Mouse (Mus musculus): ENCODE measurements around the gene Fras1.

Gene Fras1

DNA sequence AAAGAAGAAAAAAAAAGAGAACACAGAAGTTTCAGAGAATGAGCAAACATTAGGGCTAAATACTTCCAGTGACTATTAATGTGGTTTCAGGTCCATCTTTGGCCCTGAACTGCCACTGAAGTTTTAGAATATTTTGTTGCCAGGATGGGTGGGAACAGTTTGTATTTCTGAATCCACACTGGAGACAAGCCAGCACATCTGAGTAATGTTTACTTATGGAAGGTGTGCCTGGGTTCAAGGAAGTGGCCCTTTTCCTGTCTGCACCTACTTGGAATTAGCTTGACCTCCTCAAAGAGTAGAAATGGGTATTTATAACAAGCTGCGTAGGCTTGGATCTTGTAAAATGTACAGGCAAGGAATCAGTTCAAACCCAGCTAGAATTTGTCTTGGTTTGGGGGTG is 422.0 kb downstream of the Fras1 start:
- no peak for DNase-seq

DNA sequence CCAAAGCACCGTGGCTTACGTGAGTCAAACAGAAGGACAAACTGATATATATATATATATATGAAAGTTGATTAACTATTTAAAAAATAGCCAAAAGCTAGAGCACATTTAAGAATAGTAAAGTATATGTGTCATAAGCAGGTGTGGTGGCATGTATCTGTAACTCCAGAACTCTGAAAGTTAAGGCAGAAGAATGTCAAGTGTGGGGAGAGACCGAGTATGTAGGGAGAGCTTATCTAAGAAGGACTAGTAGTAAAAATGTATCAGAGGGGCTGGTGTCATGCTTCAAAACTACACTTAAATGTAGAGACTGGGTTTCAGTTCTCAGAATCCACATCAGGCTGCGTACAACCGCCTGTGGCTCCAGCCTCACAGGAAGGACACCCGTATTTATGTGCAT is 423.7 kb downstream of the Fras1 start:
- DNase-seq: no peak

DNA sequence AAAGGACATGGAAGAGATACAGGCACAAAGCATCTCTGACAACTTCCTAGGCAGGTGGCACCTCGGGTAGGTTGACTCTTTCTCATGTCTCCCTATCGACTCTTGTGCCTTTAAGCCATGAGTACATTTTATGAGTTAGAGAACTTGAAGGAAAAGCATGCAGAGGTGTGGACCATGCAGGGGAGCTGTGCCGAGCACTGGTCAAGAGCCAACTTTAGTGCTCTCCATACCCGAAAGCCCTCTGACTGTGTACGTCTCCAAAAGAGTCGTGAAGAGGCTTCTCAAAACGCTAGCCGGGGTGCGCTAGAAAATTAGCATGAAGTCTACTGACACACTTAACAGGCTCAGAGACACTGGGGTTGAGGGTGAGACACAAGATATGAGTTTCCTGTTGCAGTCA is 425.4 kb downstream of the Fras1 start:
- no peak for DNase-seq

DNA sequence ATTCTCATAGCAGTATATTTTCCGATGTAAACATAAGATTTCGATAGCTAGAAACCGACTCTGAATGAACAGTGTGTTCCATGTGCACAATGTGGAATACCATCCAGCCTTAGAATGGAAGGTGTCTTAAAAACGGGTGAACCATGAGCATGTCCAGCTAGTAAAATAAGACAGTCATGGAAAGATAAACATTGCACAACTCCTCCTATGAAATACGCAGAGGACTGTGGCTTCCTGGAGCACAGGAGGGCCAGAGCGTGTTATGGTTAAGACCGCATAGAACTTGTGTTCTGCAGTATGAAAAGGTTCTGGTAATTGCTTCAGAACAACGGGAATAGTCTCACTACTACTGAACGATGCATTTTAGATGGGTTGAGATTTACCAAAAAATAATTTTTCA is 426.2 kb downstream of the Fras1 start:
- no peak for DNase-seq

DNA sequence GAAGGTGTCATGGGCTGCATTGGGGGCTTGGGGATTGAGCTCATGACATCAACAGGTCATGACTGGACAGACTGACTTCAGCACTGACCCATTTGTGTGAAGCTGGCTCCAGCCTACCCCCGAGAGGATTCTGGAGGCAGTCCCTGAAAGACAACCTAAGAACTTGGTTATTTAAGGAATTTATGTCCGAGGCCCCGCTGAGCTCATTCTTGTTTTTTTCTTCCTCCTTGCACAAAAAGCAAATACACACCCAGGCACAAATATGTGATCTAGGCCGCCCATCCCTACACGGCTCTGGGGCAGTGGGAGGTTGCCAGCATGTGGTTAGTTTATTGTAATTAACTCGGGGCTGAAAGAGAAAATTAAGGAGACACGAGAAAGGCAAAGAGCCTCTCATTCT is 428.4 kb downstream of the Fras1 start:
- no peak for DNase-seq

DNA sequence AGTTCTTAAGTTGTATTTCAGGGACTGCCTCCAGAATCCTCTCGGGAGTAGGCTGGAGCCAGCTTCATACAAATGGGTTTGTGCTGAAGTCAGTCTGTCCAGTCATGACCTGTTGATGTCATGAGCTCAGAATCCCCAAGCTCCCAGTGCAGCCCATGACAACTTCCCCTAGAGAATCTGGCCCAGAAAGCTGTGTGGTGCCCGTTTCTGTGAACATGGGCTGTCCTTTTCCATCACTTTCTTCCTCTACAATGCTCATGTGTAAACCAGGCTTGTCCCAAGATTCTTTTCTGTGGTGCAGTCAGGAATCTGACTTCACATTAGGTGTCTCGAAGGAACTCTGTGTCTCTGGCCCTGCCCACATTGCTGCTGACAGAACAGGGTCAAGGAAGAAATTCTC is 429.3 kb downstream of the Fras1 start:
- DNase-seq: no peak

DNA sequence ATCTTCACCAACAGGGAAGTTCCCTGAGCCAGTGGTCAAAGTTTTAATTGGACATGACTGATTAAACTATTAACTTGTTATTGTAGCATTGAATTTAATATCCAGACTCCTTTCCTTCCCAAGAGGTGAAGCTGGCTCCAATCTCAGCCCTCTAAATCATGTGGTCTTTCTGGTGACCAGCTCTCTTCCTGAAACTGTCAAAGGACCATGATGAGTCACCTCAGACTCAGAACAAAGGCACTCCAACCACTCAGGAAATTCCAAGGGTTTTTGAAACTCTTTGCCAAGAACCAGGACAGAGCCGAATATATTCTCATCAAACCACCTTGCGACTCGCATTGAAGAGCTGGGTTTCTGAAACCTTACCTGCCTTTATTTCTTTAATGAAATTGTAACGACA is 430.5 kb downstream of the Fras1 start:
- no peak for DNase-seq

DNA sequence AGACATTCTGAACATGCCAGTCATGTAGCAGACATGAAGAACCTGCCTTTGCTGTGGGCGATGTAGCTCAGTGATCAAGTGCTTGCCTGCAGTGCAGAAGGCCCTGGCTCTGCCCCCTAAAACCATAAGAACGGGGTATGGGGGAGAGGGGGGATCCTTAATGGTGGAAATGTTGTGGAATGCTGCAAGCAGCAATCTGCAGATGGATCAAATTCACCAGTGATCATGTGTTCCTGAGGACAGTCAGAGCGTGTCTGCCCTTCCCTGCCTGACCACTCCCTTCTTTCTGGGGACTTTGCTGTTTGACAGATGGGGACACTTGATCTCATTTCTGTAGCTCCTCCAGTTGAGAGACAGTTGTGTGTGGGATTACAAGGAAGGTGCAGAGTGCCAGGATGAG is 431.1 kb downstream of the Fras1 start:
- no peak for DNase-seq

DNA sequence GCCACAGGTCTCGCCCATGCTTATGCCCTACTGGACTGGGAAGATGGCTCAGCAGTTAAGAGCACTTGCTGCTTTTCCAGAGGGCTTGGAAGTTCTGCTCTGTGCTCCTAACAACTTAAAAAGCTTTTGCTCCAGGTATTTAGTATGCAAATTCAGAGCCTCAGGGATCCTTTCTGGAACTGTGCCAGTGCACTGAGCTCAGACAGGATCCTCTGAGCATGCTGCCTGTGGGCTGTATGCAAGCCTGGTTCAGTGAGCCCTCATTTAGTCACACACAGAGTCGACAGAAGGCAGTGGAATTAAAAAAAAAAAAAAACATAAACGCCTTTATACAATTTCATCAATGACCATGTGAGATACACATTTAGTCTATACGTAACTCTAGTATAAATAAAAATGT is 436.9 kb downstream of the Fras1 start:
- DNase-seq: no peak

DNA sequence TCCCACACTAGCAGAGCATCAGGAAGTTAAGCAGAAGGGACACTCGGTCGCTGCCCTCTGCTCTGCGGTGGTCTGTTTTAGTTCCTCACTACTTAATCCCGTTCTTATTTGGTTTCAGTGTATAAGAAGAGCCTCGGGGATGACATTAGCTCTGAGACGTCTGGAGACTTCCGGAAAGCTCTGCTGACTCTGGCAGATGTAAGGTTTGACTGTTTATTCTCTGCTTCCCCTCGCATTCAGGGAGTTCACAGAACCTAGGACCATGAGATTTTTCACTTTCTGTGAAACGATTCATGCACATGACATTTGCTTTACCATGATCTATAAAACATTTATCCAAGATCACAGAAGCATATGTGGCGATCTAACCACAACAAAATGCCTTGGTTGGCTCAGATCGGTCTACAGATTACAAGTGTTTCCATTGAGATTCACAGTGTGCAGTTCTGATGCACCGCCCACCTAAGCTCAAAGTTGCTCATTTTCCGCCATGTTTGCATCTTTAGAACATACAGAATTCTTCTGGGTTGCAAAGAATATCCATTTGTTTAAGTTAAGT is 451.1 kb downstream of the Fras1 start:
- DNase-seq: no peak

DNA sequence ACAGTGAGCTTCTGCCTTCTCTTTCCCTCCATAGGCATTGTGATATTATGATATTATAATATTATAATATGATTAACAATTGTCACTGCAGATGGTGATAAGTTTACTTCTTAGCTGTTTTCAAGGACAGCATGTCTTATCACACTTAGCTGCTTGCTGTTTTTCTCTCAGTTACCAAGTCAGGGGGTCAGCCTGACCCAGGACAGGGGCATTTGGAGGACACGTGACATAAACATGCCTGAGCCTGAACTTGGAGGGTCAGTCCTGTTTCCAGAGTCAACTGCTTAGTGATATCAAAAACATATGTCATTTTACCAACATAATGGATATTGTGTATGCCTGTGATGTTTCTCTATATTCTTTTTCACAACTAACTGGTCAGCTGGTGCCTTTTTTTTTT is 453.4 kb downstream of the Fras1 start:
- DNase-seq: no peak
